Mouse (Mus musculus) left cerebral cortex, adult 8-10 months (tissue): ENCODE data around the gene Pink1. TPM values are rescaled to one million over a fixed set of nuclear protein-coding genes. Genes with fewer than 3 reads are reported as not detected.

Experiments used
- microRNA-seq, 2 experiments: library from miRNA; unstranded; fragments of <30 nt; microRNA quantifications; one replicate each; pipeline ENCODE4 v1.2.0; 2022
- total RNA-seq, 4 experiments: library from RNA; stranded (reverse); gene quantifications; 2 replicates each; pipeline ENCODE4 v1.2.4; 2022

Pink1 gene
- total RNA-seq, 4 experiments from 2014 or later, result 329 to 369 (median 363) TPM

Small RNA genes within 50 kb of the gene (microRNA-seq; reads per million reads assigned to microRNA genes)
- gene Gm27646, result 0 reads per million in 2 experiments
- 17.7 to 19.6 reads per million in 2 experiments for gene Mir7019

Other genes with a start within 250 kb of the Pink1 start
- 100 to 1,000 TPM; 206 to 215 (median 214) TPM for gene Hp1bp3, start 110.0 kb downstream of the Pink1 start, total RNA-seq
- gene Sh2d5, start 75.9 kb downstream of the Pink1 start, total RNA-seq, result 10 to 100 TPM; 75.0 to 83.6 (median 79.2) TPM
- gene Kif17, start 75.9 kb downstream of the Pink1 start, total RNA-seq, result 10 to 100 TPM; 28.1 to 33.2 (median 31.7) TPM
- gene Ddost, start 21.6 kb downstream of the Pink1 start, total RNA-seq, result 100 to 1,000 TPM in 1 of 4 experiments, 10 to 100 TPM in 3; 92.1 to 102 (median 93.0) TPM
- 1 to 10 TPM; 3.4 to 5.3 (median 4.4) TPM for gene Cda, start 41.7 kb upstream of the Pink1 start, total RNA-seq
- gene Fam43b, start 70.2 kb upstream of the Pink1 start, total RNA-seq, result 10 to 100 TPM; 27.9 to 32.2 (median 28.2) TPM
- 10 to 100 TPM; 51.6 to 54.5 (median 52.7) TPM for gene Mul1, start 108.4 kb upstream of the Pink1 start, total RNA-seq
- gene Camk2n1, start 128.0 kb upstream of the Pink1 start, total RNA-seq, result 1,000 to 10,000 TPM in 2 of 4 experiments, 100 to 1,000 TPM in 2; 966 to 1,102 (median 1,006) TPM